Mouse (Mus musculus) heart, postnatal 10 days (tissue): ENCODE data around the gene Psmb2. TPM values are rescaled to one million over a fixed set of nuclear protein-coding genes. Genes with fewer than 3 reads are reported as not detected.

Experiments
- DNase-seq, 2 experiments: peaks; one replicate each; pipeline ENCODE4 v3.0.0; 2021
- intact Hi-C: fragments of 180-260 bp; cut with DNase I; formaldehyde crosslinking; loops from one replicate; pipeline ENCODE4 v1.15.1; 2025
- total RNA-seq, 2 experiments: library from RNA; stranded (reverse); gene quantifications; 2 replicates each; pipeline ENCODE4 v1.2.3; 2021

The Psmb2 gene
- total RNA-seq, result 100 to 1,000 TPM; 148 to 157 TPM

DNA sequence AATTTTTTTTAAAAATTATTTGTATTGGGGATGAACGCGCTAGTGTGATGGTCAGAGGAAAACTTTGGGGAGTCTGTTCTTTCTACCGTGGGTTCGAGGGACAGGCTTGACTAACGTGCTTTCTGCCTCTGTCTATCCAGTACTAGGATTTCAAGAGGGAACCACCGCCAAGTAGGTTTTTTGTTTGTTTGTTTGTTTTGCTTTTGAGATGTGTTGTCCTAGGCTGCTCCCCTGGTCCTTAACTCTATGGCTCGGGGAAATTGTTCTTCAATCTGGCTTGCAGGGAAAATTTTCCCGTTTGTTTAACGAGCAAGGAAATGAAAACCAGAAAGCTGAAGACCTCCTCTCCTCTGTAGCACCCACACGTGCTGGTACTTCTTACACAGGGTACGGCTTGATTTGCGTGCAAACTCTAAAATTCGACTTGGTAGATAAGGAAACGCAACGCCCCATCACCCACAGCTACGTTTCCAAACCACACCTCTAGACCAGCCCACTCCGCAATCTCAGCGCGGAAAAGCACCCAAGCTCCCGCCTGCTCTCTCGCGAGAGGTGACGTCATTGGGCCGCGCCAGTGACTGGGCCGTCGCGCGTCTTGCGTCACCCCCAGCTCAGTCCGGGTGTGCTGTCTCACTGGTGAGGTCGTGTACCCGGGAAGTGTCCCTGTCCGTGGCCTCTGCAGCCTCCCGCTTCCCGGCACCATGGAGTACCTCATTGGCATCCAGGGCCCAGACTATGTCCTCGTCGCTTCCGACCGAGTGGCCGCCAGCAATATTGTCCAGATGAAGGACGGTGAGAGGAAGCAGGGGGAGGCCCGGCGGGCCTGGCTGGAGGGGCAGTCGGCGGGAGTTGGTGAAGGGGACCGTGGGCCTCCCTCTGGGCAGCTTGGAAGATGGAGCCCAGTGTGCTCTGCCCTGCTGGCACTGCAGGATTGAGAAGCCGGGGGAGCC is at the start of gene Psmb2:
Gene Psmb2 (plus strand): TSS at position 577 of the 950 bp plus-strand sequence.
- DNase-seq, result peak; percentile 99 to 100
- intact Hi-C loops, result loop anchor here (5.0 kb wide), 1 partner anchor 65 kb away; no protein-coding TSS in a partner anchor

DNA sequence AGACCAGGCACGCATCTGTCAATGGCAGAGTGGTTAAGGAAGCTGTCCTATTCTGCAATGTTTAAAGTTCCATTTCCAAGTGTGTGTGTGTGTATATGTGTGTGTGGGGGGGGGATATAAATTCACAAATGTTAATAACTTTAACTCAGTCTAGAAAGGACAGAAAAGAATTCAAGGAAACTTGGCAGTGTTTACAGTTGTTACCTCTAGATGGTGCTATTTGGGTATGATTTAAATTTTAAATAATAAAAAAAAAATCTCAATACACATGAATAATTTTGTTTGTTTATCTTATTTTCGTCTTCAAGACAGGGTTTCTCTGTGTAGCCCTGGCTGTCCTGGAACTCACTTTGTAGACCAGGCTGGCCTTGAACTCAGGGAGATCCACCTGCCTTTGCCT is 45.5 kb upstream of the Psmb2 start:
- intact Hi-C loops, result loop anchor here (1.0 to 2.0 kb wide), 2 partner anchors 109 to 208 kb away; no protein-coding TSS in a partner anchor
- no peak for DNase-seq

DNA sequence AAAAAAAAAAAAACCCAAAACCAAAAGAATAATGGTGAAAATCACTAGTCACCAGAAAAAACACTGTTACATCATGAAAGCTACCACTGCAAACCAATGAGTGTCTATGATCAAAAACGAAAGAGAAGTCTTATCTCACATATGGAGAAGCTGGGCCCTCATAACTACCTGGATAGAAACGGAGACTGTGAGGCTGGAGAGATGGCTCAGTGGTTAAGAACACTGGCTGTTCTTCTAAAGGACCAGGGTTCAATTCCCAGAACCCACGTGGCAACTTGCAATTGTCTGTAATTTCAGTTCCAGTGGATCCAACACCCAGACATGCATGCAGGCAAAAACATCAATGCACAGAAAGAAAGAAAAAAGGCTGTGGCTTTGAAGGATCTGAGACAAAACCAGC is 44.8 kb upstream of the Psmb2 start:
- intact Hi-C loops, result loop anchor here (1.0 to 2.0 kb wide), 2 partner anchors 108 to 208 kb away; no protein-coding TSS in a partner anchor

DNA sequence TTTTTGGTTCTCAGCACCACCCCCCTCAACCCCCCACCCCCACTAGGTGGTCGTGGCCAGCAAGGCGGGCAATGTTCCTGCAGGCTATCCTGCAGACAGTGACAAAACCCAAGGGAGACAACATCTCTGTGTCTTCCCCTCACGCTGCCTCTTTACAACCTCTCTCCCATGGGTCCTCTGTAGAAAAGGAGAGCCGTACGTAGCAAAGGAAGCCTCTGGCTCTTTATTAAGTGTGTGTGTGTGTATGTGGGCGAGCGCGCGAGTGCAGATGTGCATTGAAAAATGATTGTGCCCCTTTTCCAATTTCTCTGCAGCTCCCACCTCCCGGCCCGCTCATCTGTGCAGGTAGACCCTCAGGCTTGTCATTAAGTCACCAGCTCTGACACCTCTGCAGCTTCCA is 41.1 kb upstream of the Psmb2 start:
- DNase-seq, result no peak
- intact Hi-C loops, result no loop called here

More for the DNA sequence above, 44.8 kb upstream of the Psmb2 start:
- DNase-seq, result no peak

DNA sequence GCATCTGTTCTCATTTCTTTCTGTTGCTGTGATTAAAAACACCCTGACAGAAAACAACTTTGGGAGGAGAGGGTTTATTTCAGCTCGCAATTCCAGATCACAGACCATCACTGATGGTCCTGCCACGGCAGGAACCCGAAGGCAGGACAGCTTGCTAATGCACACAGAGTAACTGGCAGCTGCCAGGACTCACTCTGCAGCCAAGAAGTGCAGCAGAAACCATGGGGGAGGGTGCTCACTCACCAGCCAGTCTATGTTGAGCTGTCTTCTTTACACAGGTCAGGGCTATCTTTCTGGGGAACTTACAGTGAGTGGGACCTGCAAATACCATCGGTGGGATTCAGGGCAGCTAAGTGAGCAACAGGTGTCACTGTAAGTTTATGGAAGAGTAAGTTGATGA is 40.0 kb upstream of the Psmb2 start:
- DNase-seq, result no peak
- intact Hi-C loops, result no loop called here

DNA sequence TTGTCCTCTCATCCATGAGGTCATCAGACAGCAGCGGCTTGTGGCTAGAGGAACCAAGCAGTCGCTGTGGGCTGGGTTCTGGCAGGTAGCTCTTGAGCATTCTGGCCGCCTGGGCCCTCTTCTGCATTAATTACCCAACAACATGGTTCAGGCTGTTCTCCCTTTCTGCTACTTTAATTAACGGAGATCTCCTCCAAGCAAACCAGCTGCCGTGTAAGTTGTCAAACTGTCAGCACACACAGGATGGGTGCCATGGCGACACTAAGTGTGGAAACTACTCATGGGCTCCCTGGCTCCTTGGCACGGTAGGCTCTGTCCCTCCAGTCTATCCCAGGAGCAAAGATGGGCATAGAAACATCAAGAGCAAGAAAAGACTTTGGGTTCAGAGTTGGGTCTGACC is 38.1 kb upstream of the Psmb2 start:
- no peak for DNase-seq
- intact Hi-C loops, result no loop called here

DNA sequence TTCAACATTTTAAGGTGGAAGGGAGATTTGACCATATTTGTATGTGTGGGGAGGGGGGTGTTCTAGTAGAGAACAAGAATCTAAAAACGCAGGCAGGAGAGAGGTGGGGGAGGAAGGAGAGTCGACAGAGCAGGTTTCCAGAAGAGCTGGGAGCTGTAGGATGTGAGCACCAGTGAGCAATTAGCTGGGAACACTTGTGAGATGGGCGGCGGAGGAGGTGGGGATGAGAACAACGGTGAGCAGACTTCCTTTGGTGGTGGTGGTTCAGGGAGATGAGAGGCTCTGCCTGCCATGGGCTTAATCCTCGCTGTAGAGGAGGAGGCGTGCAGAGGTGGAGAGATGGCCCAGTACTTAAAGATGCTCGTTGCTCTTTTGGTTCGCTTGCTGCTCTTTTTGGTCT is 35.5 kb upstream of the Psmb2 start:
- DNase-seq, result no peak
- intact Hi-C loops, result no loop called here

DNA sequence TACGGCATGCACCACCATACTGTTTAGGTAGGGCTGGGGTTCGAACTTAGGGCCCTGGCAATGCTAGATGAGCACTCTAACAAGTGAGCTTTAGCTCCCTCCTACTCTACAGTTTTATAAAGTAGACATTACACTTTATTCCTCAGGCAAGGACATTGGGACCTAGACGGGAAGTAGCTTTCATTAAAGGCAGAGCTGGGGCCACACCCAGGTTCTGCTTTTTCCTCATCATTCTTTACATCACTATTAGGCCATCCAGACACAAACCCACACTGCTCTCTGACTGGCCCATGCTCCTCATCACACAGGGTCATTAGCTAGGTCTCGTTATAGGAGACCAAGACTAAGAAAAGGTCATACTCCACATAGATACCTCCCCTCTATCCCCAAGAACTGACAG is 33.6 kb upstream of the Psmb2 start:
- DNase-seq, result no peak
- intact Hi-C loops, result no loop called here

DNA sequence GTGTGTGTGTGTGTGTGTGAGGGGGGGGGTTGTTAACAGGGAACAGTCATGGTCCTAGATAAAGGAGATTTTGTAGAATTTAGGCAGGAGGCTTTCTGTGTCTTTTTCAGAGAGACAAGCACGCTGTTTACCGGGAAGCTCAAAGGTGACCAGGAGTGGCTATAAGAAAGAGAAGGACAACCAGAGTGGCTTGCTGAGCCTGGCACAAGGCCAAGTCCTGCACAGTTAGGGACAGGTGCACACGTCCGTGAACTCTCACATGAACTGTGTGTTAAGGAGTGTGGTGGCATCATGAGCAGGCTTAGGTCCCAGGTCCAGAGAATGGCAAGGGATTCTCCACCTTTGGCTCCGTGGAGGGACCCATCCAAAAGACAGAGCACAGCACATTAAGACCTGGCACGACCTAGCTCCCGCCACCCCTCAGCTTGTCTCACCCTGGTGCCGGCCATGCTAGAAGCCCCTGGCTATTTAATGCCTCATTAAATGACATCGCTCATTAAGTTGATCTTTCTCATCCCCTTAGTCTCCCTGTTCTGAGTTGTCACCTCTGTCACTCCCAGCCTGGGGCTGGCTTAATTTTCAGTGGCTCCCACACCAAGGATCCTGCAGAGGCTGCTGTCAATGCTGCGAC is 33.0 kb upstream of the Psmb2 start:
- intact Hi-C loops, result no loop called here
- no peak for DNase-seq

DNA sequence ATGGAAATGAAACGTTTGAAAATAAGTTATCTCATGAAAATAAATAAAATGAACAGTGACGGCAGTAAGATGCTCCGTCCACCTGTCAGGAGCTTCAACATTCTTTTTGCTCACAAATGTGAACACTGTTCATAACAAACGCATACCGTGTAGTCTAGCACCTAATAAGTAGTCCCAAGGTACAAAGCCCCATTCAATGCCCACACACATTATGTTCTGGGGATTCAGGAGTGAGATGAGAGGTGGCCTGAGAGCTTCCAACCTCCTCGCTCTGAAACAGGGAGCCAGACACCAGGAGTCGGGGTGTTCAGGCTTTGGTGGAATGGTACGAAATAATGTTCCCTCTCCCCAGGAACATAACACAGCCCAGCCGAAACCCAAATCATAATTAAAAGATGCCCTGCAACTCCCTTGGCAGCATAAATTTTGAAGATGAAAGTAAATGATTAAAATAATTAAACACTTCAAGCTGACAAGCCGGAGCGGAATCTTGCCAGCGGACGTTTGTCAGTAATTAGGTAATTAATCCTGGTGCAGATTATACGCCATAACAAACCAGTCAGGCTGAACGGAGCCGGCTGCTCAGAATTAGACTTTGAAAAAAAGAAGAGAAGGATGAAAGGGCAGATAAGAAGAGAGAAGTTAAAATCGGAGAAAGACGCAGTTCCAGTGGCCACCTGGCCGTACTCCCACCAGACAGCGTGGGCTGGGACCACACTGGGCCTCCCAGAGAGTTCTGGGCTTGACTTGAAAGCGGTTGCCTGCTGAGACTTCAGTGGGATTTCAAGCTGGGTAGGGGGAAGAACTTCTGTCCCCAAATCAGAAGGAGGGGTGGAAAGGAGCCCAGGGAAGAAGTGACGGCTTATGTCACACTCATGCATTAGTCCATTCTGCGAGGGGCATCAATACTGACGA is 29.2 kb upstream of the Psmb2 start:
- intact Hi-C loops, result no loop called here
- no peak for DNase-seq

DNA sequence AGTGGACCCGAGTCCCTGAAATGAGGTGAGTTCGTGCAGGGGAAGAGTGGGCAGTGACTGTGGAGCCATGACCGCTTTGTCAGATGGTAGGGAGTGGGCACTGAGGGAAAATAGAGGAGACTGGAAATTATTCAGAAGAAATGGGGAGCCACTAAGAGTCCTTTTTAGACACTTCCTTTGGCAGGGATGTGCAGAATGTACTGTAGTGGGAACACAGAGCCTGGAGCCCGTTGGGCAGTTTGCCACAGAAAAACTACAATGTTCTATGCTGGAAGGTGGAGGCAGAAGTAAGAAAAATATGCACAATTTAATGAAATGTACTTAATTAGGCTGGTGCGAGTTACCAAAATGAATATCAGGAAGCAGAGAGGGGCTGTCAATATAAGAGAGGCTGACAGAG is 24.3 kb upstream of the Psmb2 start:
- intact Hi-C loops, result no loop called here
- no peak for DNase-seq

DNA sequence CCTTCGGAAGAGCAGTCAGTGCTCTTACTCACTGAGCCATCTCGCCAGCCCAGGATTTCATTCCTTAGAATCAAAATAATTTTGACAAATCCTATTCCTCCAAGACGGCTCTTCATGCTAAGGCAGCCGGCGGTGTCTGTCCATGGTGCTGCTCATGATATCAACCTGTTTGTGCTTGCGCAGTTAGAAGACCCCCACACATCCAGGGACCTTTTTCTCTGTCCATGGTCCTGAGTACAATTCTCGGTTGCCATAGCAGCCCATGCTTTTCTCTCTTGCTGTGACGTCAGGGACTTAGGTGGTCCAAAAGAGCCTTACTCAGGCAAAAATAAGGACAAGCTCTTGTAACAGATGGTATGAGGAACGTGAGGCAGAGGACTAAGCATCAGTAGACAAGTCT is 22.1 kb upstream of the Psmb2 start:
- intact Hi-C loops, result no loop called here
- peak; percentile 15 to 38 for DNase-seq

DNA sequence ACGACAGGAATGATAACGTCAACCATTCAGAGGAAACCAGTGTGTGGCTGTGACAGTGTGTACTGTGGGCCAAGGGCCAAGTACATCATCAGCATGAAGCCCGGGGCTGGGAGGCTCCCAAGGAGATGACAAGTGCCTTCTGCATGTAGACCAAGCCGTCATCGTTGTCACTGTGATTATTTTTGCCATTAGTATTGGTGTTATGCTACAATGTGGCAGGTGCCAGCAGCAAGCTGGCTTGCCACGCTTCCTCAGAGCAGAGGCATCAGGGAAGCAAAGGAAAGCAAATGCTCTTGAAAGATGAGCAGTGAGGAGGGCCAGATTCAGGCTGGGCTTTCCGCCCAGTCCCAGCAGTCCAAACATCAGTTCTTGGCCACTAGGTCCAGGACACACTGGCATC is 16.2 kb upstream of the Psmb2 start:
- intact Hi-C loops, result no loop called here

DNA sequence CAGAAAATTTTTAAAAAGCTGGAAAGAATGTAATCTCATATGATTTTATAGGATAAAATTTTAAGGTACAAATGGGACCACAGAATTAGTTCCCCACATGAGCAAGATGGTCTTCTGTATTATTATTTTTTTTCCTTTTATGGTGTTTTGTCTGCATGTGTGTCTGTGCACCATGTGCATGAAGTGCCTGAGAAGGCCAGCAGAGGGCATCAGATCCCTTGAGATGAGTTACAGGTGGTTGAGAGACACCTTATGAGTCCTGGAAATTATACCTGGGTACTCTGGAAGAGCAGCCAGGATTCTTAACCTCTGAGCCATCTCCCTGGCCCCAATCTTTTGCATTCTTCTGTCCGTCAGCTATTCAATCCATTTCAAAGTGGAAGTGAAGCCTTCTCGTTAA is 10.4 kb upstream of the Psmb2 start:
- DNase-seq, result no peak
- intact Hi-C loops, result no loop called here

More for the DNA sequence above, 16.2 kb upstream of the Psmb2 start:
- no peak for DNase-seq

DNA sequence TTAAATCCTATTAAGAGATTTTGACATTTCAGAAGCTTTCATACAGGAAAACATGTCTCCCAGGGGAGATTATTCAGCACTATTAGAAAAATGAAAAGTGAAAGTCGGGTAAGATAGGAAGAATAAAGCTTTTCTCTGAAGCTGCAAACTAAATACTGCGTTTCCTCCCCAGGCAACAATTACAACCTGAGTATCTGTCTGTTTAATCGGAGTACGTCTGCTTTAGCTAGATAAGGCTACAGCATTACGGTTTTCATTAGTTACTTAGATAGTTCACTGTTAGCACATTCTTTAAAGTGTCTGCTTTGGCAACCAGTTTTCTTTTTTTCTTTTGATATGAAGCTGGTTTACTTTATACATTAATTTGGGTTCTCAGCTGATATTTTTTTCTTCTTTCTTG is 4.9 kb downstream of the Psmb2 start:
- intact Hi-C loops, result no loop called here
- no peak for DNase-seq

DNA sequence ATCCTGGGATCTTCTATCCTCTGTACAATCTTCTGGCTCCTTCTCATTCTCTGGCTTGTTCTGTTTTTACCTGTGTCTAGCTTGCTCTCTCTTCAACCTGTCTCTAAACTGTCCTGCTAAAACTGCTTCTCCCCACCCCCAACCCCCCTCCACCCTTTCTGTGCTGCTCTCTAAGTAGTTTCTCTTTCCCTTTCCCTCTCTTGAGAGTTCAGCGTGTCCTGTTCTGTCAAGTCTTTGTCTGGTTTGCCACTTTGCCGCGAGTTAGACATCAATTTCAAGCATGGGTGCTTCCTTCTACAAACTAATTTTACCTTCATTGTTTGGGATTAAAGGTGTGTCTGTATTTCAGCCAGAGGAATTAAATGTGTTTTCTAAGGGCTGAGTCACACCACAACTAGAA is 5.7 kb downstream of the Psmb2 start:
- no peak for DNase-seq

DNA sequence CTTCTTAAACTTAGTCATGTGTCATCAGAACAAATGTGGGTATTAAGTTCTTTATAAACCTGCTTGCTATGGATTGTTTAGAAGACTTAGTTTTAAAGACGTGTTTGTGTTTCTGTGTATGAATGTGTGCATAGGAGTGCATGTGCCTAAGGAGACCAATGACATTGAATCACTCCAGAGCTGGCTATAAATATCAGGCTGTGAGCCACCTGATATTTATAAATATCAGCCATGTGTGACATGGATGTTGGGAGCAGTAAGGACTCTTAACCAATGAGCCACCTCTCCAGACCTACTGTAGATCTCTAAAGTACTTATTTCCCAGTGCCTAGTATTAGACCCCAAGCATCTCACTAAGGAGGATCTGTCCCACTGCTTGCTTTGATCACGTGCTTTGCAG is 12.0 kb downstream of the Psmb2 start:
- DNase-seq, result peak; percentile 5 to 7
- intact Hi-C loops, result no loop called here

More for the DNA sequence above, 5.7 kb downstream of the Psmb2 start:
- intact Hi-C loops, result no loop called here

DNA sequence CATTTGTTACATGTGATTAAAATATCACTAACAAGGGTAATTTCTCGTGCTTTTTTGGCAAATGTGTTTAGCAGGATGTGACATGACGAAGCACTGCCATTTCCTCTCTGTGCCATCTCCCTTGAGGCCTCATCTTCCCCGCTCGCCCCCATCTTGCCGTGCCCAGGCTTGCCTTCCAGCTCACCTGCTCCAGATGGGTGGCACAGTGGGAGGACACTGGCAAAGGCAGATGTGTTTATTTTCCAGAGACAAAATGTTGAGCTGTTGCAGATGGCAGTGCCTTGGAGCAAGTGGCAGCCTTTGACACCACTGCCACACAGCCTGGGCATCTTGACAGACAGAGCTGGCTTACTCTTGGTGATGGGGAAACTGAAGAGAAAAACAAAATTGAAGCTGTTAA is 15.6 kb downstream of the Psmb2 start:
- DNase-seq, result no peak
- intact Hi-C loops, result no loop called here

DNA sequence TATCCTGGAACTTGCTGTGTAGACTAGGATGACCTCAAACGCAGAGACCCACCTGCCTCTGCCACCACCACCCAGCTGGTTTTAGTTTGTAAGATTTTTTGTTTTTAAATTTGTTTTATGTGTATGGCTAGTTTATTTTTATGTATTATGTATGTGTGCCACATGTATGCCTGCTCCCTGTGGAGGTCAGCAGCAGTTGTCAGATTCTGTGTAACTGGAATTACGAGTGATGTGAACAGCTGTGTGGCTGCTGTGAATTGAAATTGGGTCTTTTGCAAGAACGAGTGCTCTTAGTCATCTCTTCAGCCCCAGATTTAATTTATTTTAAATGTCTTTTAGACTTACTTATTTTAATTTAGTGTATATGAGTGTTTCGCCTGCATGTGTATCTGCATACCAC is 19.5 kb downstream of the Psmb2 start:
- intact Hi-C loops, result no loop called here
- no peak for DNase-seq

DNA sequence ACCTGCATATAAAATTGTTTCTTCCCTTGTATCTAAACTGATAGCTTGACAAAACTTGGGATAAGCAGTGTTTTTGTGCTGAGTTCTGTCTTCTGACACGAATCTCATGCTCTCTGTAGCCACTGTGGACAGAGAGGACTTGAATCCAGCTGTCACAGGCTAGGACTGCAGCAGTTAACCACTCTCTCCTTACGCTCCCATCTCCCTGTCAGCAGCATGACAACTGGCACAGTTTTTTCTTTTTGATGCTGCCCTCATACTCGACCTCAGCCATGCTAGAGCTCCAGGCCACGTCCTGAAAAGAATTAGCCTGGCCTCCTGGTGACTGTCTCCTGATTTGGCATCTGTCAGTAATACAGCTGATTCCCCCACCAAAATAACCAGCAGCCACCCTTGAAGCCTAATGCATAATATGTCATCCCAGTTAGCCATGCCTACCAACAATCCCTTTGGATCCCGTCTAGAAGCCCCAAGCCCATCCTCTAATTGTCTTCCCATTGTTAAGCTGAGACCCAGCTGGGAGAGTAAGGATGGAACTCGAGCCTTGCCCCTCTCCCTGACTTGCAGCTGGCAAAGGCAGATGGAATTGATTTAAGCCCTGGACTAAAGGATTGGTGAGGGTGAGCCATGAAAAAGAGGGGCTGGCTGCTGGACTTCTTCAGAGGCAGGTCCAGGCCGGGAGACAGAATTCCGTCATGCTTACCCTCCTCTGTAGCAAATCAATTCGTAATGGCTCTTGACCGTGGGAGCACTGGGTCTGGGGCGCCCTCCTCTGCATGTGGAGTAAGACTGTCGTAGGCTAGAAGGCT is 29.4 kb downstream of the Psmb2 start:
- no peak for DNase-seq
- intact Hi-C loops, result no loop called here
